Mouse (Mus musculus) ES-E14 (cell line): ENCODE results near the gene Sun1.

Experiments used
- CHD2 ChIP-seq: IDR thresholded peaks from 2 replicates; pipeline ENCODE4 v1.6.1; 2014; ENCODE audit warnings: mild to moderate bottlenecking, low read depth, low read length, inconsistent platforms
- HCFC1 ChIP-seq: IDR thresholded peaks from 2 replicates; pipeline ENCODE4 v1.6.1; 2012; ENCODE audit warnings: low read length, inconsistent platforms, borderline replicate concordance; ENCODE audit not compliant: insufficient read depth
- MAFK ChIP-seq: IDR thresholded peaks from 2 replicates; pipeline ENCODE4 v1.6.1; 2014; ENCODE audit warnings: mild to moderate bottlenecking, low read depth, low read length, inconsistent platforms; ENCODE audit not compliant: insufficient read depth
- ZC3H11A ChIP-seq: IDR thresholded peaks from 2 replicates; pipeline ENCODE4 v1.6.1; 2012; ENCODE audit warnings: low read depth, mild to moderate bottlenecking, inconsistent platforms, low read length, borderline replicate concordance
- ZNF384 ChIP-seq: IDR thresholded peaks from 2 replicates; pipeline ENCODE4 v1.6.1; 2012; ENCODE audit warnings: low read depth, low read length, inconsistent platforms

DNA sequence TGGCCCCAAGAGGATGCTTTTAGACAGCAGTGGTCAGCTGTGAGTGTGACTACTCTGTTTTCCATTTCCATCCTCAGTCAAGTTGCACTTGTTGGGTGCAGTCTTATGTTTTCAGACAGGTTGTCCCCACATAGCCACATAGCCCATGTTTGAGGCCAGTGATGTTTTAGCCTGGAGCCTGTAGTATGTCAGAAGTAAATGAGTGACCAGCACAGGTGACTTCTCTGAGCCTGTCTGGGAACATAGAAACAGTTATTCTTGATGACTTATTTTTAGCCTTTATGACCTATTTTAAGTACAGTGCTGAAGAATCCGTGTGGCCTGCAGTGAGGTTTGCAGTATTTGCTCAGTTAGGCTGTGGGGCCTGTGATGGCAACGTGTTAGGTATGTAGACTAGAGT lies 15.7 kb downstream of the Sun1 start:
- TF ChIP-seq ZC3H11A (no peak), ZNF384 (no peak), MAFK (no peak), CHD2 (no peak), HCFC1 (no peak)
